Mouse (Mus musculus): Measurements from ENCODE around the gene Grip1.
A peak's percentile ranks its signal among the peaks of the same experiment; 100 is the strongest.

The Grip1 gene

GRCm38 (mm10) chr10:119580024-119580423, 126.4 kb downstream of the Grip1 start:
- no peak for DNase-seq

DNA sequence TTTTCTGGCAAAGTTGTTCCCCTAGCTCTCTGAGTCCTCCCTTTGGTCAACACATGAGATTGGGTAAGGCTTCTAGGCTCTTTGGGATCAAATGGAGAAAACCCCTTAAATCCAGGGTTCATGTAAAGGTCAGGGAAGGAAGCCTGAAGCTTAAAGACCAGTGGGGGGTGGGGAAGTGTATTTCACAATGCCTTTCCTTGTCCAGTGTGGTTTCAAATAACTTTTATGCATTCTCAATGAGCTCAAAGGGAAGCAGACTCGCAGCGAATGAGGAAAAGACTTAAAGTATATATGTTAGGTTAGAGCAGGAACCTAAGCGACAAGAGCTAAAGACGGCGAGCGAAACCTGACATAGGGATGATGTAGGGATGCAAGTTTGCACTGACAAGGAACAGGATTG, 131.0 kb downstream of the Grip1 start:
- DNase-seq, result no peak

GRCm38 (mm10) chr10:119586976-119587375, 133.3 kb downstream of the Grip1 start:
- no peak for DNase-seq

DNA sequence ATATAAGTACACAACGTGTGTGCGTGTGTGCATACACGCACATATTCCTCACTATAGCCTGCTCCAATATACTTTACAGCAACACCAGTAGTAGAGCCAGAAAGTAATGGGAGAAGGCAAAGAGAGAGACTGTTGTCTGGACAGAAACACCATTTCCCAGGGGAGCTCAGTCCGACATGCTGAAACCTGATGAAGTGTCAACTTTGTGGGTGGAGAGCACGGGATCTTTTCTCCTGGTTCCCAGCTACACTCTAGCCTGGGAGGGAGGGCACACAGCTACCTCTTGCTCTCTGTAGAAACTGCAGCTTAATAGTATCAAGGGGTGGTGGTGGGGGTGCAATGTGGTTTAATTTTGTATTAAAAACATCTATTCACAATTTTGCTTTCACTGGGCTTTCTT, 143.2 kb downstream of the Grip1 start:
- no peak for DNase-seq

DNA sequence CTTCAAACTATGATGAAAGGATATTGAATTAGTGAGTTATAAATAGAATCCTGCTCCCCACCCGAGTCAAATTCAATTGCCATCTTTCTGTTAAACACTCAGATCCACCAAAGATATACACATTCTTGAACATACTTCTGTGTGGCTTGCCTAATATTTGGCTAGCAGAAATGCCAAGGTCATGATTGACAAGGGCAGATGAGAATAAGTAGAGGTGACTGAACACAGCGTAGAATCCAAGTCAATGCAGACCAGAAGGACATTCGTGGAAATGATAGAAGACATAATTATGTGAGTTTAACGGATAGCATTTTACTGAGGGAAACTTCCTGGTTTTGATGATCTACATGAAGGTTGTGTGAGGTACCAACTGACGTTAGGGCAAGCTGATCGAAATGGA, 153.9 kb downstream of the Grip1 start:
- DNase-seq, result no peak

DNA sequence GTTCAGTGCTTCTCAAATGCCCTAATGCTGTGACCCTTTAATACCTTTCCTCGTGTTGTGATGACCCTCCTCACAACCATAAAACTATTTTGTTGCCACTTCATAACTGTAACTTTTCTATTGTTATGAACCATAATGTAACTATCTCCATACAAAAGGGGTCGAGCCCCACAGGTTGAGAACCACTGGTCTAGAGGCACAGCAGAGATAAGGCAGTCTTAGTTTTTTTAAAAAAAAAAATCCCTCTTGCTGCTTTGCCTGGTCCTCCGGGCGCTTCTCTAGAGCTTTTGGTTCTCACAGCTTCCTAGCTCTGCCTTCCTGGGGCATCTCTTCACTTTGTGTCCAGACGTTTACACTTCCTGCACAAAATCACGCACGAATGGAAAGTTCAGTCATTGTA, 155.4 kb downstream of the Grip1 start:
- DNase-seq, result no peak

DNA sequence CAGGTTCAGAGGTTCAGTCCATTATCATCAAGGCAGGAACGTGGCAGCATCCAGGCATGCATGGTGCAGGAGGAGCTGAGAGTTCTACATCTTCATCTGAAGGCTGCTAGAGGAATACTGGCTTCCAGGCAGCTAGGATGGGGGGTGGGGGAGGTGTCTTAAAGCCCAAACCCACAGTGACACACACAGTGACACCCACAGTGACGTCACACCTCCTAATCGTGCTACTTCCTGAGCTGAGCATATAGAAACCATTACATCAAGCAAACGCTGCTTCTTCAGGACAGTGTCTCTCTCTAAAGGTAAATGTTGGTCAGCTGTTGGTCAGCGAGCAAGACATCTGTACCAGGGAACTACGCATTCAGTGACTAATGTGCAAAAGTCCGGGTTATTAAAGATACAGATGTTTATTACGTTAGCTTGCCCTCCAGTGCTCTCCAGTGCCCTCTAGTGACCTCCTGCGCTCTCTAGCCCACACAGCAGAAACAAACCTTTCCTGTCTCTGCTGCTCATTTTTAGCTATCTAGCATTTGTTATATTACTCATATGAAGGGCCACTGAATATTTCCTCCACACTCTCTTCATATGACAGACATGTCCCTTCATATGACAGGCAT, 156.8 kb downstream of the Grip1 start:
- DNase-seq, result peak; percentile 47

DNA sequence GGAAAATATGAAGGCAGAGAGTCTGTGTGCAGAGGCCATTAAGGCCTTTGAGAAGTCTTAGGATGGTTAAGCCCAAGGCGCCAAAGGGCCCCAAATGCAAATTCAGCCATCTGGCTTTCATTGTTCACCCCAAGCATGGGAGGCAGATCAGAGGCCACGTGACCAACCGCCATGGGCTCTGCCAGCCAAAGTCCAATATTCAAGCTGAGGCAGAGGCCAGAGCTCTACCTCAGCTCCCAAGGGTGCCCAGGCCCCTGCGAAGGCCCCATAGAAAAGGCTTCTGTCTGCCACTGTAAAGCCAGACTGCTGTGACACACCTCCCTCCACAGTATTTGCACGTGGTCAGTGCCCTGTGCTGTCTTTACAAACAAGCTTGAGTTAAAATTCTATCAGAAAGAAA, 158.4 kb downstream of the Grip1 start:
- no peak for DNase-seq

- peak; percentile 49 for DNase-seq
Measured at GRCm38 (mm10) chr10:119614726-119615125, 161.1 kb downstream of the Grip1 start.

DNA sequence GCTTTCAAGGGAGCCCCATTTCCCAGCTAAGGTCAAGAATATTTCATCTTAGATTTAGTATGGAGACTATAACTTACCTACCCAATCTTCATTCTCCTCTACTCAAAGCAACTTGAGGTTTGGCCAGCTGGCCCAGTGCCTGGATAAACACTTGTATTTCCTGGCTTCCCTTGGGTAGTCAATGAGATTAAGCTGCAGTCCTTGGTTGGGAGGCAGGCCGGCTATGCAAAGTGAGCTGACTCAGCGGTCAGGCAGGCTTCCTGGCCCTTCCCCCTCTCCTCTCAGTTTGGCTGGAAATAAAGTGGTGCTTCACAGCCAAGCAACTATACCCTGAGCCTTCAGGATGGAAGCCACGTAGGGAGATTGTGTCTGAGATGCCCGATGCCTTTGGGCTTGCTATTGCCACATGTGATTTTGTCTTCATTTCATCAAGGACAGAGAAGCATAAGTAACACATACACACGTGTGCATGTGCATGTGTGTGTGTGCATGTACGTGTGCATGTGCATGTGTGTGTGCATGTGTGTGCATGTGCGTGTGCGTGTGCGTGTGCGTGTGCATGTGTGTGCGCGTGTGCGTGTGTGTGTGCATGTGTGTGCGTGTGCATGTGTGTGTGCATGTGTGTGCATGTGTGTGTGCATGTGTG, 161.7 kb downstream of the Grip1 start:
- DNase-seq, result peak; percentile 92

DNA sequence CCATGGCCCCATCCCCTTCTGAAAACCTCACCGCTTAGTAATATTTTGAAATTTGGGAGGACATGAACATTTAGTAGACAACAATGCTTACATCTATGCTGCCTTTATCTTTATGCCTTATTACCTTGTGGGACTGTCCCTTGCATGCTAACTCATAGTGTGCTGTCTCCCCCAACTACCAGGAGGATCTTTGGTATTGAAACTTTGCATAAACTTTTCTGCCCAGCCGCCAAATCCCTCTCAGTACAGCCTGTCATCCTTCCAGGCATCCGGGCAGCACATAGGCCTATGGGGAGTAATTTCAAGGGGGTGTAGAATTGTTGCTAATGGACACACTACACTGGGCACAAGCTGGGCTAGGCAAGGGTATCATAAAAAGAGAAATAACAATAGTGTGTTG, 162.4 kb downstream of the Grip1 start:
- DNase-seq, result no peak

DNA sequence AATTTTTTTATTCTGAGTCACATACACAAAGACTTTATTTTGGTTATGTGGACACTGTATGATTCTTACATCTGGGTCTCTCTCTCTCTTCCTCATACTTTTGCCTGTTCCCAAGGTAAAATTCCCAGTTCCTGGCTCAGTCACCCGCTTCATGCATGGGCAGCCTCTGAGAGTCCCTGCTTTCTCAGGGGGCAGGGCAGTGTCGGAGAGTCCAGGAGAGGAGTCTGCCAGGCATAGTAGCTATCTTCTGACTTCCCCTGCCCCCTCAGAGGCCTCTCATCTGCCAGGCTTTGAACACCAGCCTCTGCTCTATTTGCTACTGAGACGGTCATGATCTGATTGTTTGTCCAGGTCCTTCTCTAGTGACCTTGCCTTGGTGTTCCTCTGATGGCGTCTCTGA, 175.0 kb downstream of the Grip1 start:
- no peak for DNase-seq

GRCm38 (mm10) chr10:119630401-119630800, 176.8 kb downstream of the Grip1 start:
- DNase-seq, result no peak

GRCm38 (mm10) chr10:119631966-119632365, 178.3 kb downstream of the Grip1 start:
- no peak for DNase-seq

GRCm38 (mm10) chr10:119634544-119634943, 180.9 kb downstream of the Grip1 start:
- peak; percentile 15 for DNase-seq

DNA sequence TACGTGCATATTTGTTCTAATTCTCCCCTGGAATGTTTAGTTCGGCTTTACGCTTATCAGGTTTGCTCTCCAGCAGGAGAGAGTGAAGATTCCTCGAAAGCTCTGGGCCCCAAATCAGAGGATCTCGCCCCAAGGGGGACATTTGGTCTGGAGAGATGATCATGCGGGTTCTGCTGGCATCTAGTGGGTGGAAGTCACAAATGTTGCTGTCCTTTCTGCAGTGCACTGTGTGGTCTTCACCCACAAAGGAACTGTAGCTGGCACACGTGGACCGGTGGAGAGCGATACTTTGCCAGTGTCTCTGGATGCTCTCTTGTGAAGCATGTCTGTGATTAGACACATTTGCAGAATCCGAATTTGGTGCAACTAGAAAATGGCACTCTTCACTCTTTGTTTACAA, 186.9 kb downstream of the Grip1 start:
- peak; percentile 5 for DNase-seq

GRCm38 (mm10) chr10:119641011-119641410, 187.4 kb downstream of the Grip1 start:
- DNase-seq, result no peak

DNA sequence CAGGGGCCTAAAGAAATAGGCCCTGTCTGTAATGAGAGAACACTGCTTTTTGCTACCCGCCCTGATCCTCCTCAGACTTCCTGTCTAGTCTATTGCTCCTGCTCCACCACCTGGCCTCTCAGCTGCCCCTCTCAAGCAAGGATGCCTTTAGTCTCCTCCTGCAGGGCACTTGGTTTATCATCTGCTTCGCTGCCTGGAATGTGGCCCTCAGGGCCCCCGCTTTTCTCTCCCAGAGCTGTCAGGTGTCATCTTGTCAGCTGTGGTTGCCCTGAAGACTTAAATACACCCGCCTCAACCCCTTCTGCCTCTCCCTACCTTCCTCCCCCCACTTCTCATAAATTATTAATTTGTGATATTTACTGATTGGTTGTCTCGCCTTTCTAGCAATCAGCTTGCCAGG, 190.7 kb downstream of the Grip1 start:
- no peak for DNase-seq

- peak; percentile 67 for DNase-seq
Measured at GRCm38 (mm10) chr10:119646500-119647439, 193.1 kb downstream of the Grip1 start.

DNA sequence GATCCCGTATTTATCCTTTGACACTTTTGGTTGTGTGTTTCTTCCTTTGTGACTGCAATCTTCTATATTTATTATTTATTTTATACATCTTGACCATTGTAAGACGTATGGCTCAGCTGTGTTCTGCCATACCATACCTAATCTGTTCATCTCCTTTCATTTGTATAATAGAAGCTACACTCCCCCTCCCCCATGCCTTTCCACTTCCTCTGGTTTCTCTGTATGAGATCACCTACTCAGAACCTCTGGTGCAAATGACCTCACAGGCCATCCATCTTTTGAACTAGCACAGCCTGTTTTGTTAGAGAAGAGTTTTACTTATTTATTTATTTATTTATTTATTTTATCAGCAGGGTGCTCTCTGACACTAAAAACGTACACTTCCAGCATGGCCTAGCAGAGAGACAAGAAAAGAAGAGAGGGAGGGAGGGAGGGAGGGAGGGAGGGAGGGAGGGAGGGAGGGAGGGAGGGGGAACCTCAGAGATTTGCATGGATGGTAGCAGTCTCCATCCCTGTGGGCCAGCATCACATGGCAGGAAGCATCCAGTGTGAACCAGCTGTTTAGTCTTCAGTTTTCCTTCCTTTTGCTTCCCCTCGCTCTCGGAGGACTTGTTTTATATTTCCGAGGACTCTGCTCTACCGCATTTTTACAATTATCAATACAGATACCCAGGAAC, 207.2 kb downstream of the Grip1 start:
- no peak for DNase-seq

DNA sequence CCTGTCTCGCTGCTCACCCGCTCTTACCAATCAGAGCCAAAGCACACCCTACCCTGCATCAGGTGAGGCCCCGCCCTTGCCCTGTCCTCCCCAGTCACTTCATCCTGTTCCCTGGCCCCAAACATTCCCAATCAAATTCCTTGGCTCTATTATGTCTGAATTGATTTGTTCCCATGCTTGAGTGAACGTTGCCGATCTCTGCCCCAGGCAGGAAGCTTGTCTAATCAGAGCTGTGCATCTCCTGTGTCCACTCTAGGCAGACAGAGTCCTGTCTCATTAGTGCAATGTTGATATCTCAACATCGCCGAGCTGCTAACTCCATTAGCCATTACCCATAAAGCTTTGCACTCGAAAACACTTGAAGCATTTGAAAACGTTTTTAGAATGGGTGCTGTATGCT, 210.0 kb downstream of the Grip1 start:
- no peak for DNase-seq

DNA sequence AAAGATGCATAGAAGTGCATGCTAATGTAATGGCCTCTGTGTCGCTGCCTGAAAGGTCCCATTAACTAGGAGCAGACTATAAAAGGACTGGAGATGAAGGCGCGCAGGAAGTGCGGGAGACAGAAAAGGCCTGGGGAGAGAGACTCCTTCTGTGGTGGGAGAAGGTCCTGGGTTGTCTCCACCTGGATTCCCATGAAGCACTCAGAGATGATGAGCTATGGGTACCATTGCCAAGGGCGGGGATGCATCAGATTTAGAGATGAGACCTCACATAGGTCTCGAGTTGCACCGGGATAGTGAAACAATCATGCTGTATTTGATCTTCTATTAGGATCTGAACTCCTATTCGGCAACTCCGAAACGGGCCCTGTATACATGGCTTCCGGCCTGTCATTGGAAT, 212.8 kb downstream of the Grip1 start:
- DNase-seq, result no peak

- DNase-seq, result no peak
Measured at GRCm38 (mm10) chr10:119670456-119670855, 216.8 kb downstream of the Grip1 start.
